In the genomic region with DNA sequence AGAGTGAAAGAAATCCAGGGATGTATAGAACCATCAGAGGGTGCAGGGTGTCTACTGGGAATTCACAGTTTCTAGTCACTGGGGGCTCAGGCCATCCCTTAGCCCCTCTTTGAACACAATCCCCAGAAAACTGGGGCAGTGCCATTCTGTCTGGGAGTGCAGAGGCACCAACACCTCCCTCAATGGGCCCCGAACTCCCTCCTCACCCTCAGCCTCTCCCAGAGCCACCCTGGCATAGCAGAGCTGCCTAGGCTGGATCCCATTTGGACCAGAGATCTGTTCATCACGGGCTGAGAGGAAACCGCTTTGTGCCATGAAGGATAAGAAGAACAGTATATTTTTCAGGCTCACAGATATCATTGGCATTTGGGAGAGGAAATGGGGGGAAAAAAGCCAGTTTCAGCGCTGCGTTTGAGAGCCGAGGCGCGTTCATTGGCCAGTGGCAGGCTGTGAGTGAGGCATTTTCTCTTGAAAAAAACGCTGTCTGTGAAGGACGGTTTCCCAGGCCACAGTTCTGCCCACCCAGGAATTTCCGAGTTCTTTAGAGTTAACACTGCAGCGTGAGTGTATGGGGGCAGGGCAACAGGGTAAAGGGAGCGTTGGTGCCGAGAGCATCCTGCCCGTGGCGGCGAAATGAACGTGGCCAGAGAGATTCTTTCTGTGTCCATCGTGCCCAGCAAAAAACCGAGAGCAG, we compare ENCODE assay signal across 7 mouse cellular contexts.
DNase-seq lines count a peak whose midpoint lies in the region; ATAC-seq and TF ChIP-seq lines count a peak whose summit lies in the region.

No protein-coding gene starts in this region.

- H3K9me3 ChIP-seq in lung, embryonic 14.5 days (ENCODE audit: low read depth, low read length): no peaks in the 10 kb centered on the region
- H3K9me3 ChIP-seq in embryonic facial prominence, embryonic 15.5 days (replicated peaks): no peaks in the 10 kb centered on the region
- no peaks in the 10 kb centered on the region for H3K9me3 ChIP-seq in intestine, embryonic 16.5 days (ENCODE audit: control insufficient read depth, low read length)

- H3K27me3 ChIP-seq in lung, embryonic 14.5 days (ENCODE audit: insufficient read depth, low read length): 0 out of 2 replicates have a peak, but pooled peaks cover 3% of the 10 kb centered on the region
- H3K27me3 ChIP-seq in embryonic facial prominence, embryonic 15.5 days: peaks cover 49% of the 10 kb centered on the region
- no peaks in the 10 kb centered on the region for H3K27me3 ChIP-seq in intestine, embryonic 16.5 days (replicated peaks; ENCODE audit: control insufficient read depth, insufficient read depth, low read length)
- no peaks in the 10 kb centered on the region for H3K27me3 ChIP-seq in kidney, adult 2 months (replicated peaks; ENCODE audit: control insufficient read depth, insufficient read depth, low read length)

- no peak overlapping the region for H3K27ac ChIP-seq in lung, embryonic 14.5 days (ENCODE audit: low read depth)
- H3K27ac ChIP-seq in embryonic facial prominence, embryonic 15.5 days (replicated peaks): no peak overlapping the region
- H3K27ac ChIP-seq in intestine, embryonic 16.5 days (ENCODE audit: low read length): no peak overlapping the region
- no peak overlapping the region for H3K27ac ChIP-seq in olfactory bulb, adult 2 months (ENCODE audit: insufficient read depth, low read depth, low read length)
- no peak overlapping the region for H3K27ac ChIP-seq in kidney, adult 2 months (ENCODE audit: insufficient read depth, low read depth, low read length)

- peak overlapping the region; percentile 5; the same call in 1 of the 2 replicates for H3K4me3 ChIP-seq in lung, embryonic 14.5 days (ENCODE audit: low read depth, low read length)
- no peak overlapping the region for H3K4me3 ChIP-seq in embryonic facial prominence, embryonic 15.5 days (replicated peaks)
- H3K4me3 ChIP-seq in intestine, embryonic 16.5 days (ENCODE audit: low read length): no peak overlapping the region
- H3K4me3 ChIP-seq in olfactory bulb, adult 2 months (ENCODE audit: insufficient read depth, low read depth, low read length): peak overlapping the region; percentile 17
- H3K4me3 ChIP-seq in kidney, adult 2 months (ENCODE audit: insufficient read depth, low read depth, low read length): no peak overlapping the region

- 0 out of 2 replicates have a peak, but pooled peaks cover 2% of the 10 kb centered on the region for H3K4me1 ChIP-seq in lung, embryonic 14.5 days (ENCODE audit: insufficient read depth)
- no peaks in the 10 kb centered on the region for H3K4me1 ChIP-seq in embryonic facial prominence, embryonic 15.5 days
- H3K4me1 ChIP-seq in intestine, embryonic 16.5 days (ENCODE audit: control insufficient read depth, insufficient read depth, low read length): no peaks in the 10 kb centered on the region
- H3K4me1 ChIP-seq in olfactory bulb, adult 2 months (ENCODE audit: control insufficient read depth, insufficient read depth, low read length): peaks cover 26% of the 10 kb centered on the region
- H3K4me1 ChIP-seq in kidney, adult 2 months (ENCODE audit: control insufficient read depth, insufficient read depth, low read length): no peaks in the 10 kb centered on the region

- DNase-seq in lung, embryonic 14.5 days: peak; percentile 54
- DNase-seq in lung, postnatal 36 days: no peak
- no peak for DNase-seq in urinary bladder, postnatal 14 days (ENCODE audit: low spot score)
- DNase-seq in kidney, adult 2 months: no peak

- H3K36me3 ChIP-seq in lung, embryonic 14.5 days (ENCODE audit: insufficient read depth): no peaks in the 10 kb centered on the region
- no peaks in the 10 kb centered on the region for H3K36me3 ChIP-seq in embryonic facial prominence, embryonic 15.5 days
- H3K36me3 ChIP-seq in intestine, embryonic 16.5 days (ENCODE audit: control insufficient read depth, insufficient read depth, low read length): no peaks in the 10 kb centered on the region
- no peaks in the 10 kb centered on the region for H3K36me3 ChIP-seq in kidney, adult 2 months (ENCODE audit: control insufficient read depth, insufficient read depth, low read length)

- peak overlapping the region; percentile 53 for H3K4me2 ChIP-seq in lung, embryonic 14.5 days
- 0 out of 2 replicates have a peak overlapping the region, but pooled peaks have one; percentile 17 for H3K4me2 ChIP-seq in embryonic facial prominence, embryonic 15.5 days (replicated peaks)
- H3K4me2 ChIP-seq in intestine, embryonic 16.5 days (ENCODE audit: low read depth, low read length): peak overlapping the region; percentile 49

- no peak for TF ChIP-seq POLR2A in olfactory bulb, adult 2 months (IDR thresholded peaks at IDR 0.05; ENCODE audit: insufficient read depth, low read depth, low read length)
- no peak for TF ChIP-seq POLR2A in kidney, adult 2 months (IDR thresholded peaks at IDR 0.05; ENCODE audit: low read depth, low read length)

- no peak overlapping the region for H3K9ac ChIP-seq in lung, embryonic 14.5 days
- no peak overlapping the region for H3K9ac ChIP-seq in embryonic facial prominence, embryonic 15.5 days
- peak overlapping the region; percentile 24; the same call in 1 of the 2 replicates for H3K9ac ChIP-seq in intestine, embryonic 16.5 days (ENCODE audit: low read depth, low read length)

- no peak for TF ChIP-seq CTCF in lung, embryonic 14.5 days (IDR thresholded peaks at IDR 0.05; ENCODE audit: low read depth)
- no peak for TF ChIP-seq CTCF in olfactory bulb, adult 2 months (IDR thresholded peaks at IDR 0.05; ENCODE audit: insufficient read depth, low read depth, low read length)
- TF ChIP-seq CTCF in kidney, adult 2 months (conservative IDR thresholded peaks at IDR 0.05; ENCODE audit: insufficient read depth, insufficient read length, low read depth, low read length): no peak

- WGBS in lung, embryonic 14.5 days: 23% methylated on average over 20 of the region's 20 CpGs
- 37% methylated on average over 20 of the region's 20 CpGs for WGBS in embryonic facial prominence, embryonic 15.5 days
- 27% methylated on average over 20 of the region's 20 CpGs for WGBS in intestine, embryonic 16.5 days
- WGBS in olfactory bulb, adult 2 months: 15% methylated on average over 20 of the region's 20 CpGs
- WGBS in kidney, adult 2 months: 32% methylated on average over 20 of the region's 20 CpGs

- no peak for ATAC-seq in lung, embryonic 14.5 days (ENCODE audit: insufficient read depth)
- ATAC-seq in embryonic facial prominence, embryonic 15.5 days (ENCODE audit: insufficient number of reproducible peaks, low FRiP score, low TSS enrichment, low read depth): no peak
- no peak for ATAC-seq in intestine, embryonic 16.5 days

Comparison
In these comparisons a context has a peak if more than half of its experiments do, and no peak if none do; other contexts are left out.
1. H3K4me3 ChIP-seq: peak in lung, embryonic 14.5 days (single experiment) and olfactory bulb, adult 2 months (single experiment); none in embryonic facial prominence, embryonic 15.5 days (single experiment), intestine, embryonic 16.5 days (single experiment) and kidney, adult 2 months (single experiment).
2. Peak in every context shown above with its lines, with median percentiles within 50 percentile points of each other: H3K4me2 ChIP-seq.